Mouse (Mus musculus): ENCODE measurements around the gene Tmem260.
"Not testable (repeated sequence)": the region's sequence is repeated elsewhere in the genome, so short reads cannot be mapped to it uniquely, and the experiment has no call there.

Tmem260 gene

GRCm38 (mm10) chr14:48445984-48446683 lies at the start of gene Tmem260:
Gene Tmem260, plus strand, starts transcription at chr14:48446124.
- DNase-seq = peak; percentile 94

- no peak for DNase-seq
Observed at GRCm38 (mm10) chr14:48406086-48406485, 39.8 kb upstream of the Tmem260 start.

GRCm38 (mm10) chr14:48417064-48417463 lies 28.9 kb upstream of the Tmem260 start:
- no peak for DNase-seq

GRCm38 (mm10) chr14:48418264-48418663 lies 27.7 kb upstream of the Tmem260 start:
- DNase-seq = no peak

- DNase-seq = no peak
Observed at GRCm38 (mm10) chr14:48418672-48419071, 27.3 kb upstream of the Tmem260 start.

GRCm38 (mm10) chr14:48421476-48421875 lies 24.4 kb upstream of the Tmem260 start:
- no peak for DNase-seq

- DNase-seq = peak; percentile 35
Observed at GRCm38 (mm10) chr14:48421996-48422395, 23.9 kb upstream of the Tmem260 start.

GRCm38 (mm10) chr14:48422436-48422835 lies 23.5 kb upstream of the Tmem260 start:
- DNase-seq = no peak

GRCm38 (mm10) chr14:48422901-48423300 lies 23.0 kb upstream of the Tmem260 start:
- no peak for DNase-seq

- no peak for DNase-seq
Observed at GRCm38 (mm10) chr14:48431978-48432377, 13.9 kb upstream of the Tmem260 start.

- no peak for DNase-seq
Observed at GRCm38 (mm10) chr14:48443796-48444195, 2.1 kb upstream of the Tmem260 start.

GRCm38 (mm10) chr14:48451966-48452407 lies 6.1 kb downstream of the Tmem260 start:
- DNase-seq = no peak

- peak; percentile 8 for DNase-seq
Observed at GRCm38 (mm10) chr14:48453411-48453810, 7.5 kb downstream of the Tmem260 start.

GRCm38 (mm10) chr14:48456305-48457092 lies 10.6 kb downstream of the Tmem260 start:
- DNase-seq = no peak

- DNase-seq = no peak
Observed at GRCm38 (mm10) chr14:48457288-48457938, 11.5 kb downstream of the Tmem260 start.

GRCm38 (mm10) chr14:48458901-48459300 lies 13.0 kb downstream of the Tmem260 start:
- DNase-seq = peak; percentile 17

GRCm38 (mm10) chr14:48468339-48468738 lies 22.4 kb downstream of the Tmem260 start:
- DNase-seq = no peak

GRCm38 (mm10) chr14:48470742-48471487 lies 25.0 kb downstream of the Tmem260 start:
- DNase-seq = no peak

GRCm38 (mm10) chr14:48472179-48472578 lies 26.3 kb downstream of the Tmem260 start:
- DNase-seq = no peak

- DNase-seq = no peak
Observed at GRCm38 (mm10) chr14:48475370-48475769, 29.4 kb downstream of the Tmem260 start.

GRCm38 (mm10) chr14:48475834-48476233 lies 29.9 kb downstream of the Tmem260 start:
- not testable (repeated sequence) for DNase-seq

GRCm38 (mm10) chr14:48476278-48476677 lies 30.4 kb downstream of the Tmem260 start:
- DNase-seq = no peak

- no peak for DNase-seq
Observed at GRCm38 (mm10) chr14:48481591-48481990, 35.7 kb downstream of the Tmem260 start.

Data from kidney, postnatal 14 days (tissue).